Mouse (Mus musculus): ENCODE measurements around the gene Akap2. TPM values are rescaled to one million over a fixed set of nuclear protein-coding genes. Genes with fewer than 3 reads are reported as not detected.
A peak's percentile ranks its signal among the peaks of the same experiment; 100 is the strongest.

Akap2 gene
- total RNA-seq, 1 experiment from 2014 or later: 158 TPM

DNA sequence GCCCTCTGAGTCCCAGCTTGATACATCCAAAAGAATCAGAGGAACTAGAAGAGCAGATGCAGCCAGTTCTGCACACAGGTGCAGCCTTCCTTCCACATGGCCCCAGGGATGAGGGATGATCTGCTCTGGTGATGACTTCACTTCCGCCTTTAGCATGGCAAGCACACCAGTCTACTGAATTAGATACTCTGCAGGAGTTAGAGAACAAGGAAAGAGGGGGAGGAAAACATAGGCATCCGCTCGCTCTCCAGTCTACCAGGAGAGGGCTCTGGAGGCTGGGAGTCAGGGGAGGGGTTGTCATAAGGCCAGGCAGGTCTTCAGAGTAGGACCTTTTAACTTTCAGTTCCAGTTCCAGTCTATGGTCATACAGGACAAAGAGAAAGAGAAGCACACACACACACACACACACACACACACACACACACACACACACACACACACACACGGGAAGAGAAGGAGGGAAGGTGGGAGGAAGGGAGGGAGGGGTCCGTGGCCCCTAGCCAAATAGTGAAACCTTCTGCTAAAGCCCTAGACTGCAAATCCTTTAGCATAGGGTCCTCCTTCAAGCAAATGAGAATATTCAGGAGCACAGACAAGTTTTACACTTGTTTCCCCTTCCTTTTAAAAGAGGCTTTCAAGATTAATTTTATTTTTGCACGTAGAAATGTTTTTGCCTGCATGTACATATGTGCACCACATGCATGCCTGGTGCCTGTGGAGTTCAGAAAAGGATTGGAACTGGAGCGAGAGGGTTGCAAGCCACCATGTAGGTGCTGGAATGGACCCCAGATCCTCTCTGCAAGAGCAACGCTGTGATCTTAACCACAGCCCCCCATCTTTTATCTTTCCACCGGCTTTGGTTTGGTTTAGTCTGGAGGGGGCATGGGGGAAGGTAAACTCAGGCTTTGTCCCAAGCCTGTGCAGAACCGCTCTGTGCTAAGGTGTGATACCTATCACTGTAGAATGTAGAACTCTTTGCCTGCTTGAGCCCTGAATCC, 197.0 kb downstream of the Akap2 start:
- no peak for DNase-seq

GRCm38 (mm10) chr4:57915216-57915965, 197.9 kb downstream of the Akap2 start:
- peak; percentile 51 for DNase-seq

DNA sequence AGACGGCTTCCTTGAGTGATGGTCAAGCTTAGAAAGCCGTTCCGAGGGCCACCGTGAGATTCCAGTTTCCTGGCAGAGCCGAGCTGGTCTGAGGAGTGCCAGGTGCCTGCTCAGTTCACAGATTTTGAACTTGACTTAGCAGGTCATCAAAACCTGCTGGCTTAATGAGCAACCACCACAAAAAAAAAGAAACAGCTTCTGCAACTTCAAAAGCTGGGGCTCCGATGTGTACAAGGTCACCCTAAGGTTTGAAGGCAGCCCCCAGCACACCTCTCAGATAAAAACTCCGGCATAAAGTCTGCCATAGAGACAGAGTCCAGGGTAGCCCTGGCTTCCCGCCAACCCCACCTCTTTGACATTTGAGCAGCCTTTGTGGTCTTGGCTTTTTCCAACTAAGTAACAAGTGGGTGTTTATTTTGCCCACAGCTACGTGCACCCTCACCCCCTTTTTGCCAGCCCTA, 198.8 kb downstream of the Akap2 start, which contains the start of gene D630039A03Rik:
TSS of gene D630039A03Rik (minus strand) at position 97 of the 461 bp plus-strand sequence.
- DNase-seq: peak; percentile 70

GRCm38 (mm10) chr4:57916711-57917110, 199.3 kb downstream of the Akap2 start:
- no peak for DNase-seq

GRCm38 (mm10) chr4:57919494-57920423, 202.3 kb downstream of the Akap2 start:
- DNase-seq: no peak

DNA sequence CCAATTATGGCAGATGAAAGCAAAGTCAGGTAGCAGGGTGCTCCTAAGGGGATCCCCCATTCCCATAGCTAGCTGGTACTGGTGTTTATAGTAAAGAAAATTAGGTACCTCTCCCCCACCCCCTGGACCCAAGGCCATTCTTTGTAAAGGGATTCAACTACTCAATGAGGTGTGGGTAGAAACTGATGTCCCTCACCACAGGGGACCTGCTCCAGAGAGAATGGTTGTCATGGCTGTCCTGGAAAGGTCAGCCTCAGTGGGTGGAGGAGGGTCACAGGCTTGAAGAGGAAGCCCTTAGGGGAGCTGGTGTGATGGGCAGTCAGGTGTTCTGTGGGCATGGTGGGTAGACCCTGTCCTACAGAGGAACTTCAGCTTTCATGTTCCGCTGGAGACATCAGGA, 203.1 kb downstream of the Akap2 start:
- no peak for DNase-seq

DNA sequence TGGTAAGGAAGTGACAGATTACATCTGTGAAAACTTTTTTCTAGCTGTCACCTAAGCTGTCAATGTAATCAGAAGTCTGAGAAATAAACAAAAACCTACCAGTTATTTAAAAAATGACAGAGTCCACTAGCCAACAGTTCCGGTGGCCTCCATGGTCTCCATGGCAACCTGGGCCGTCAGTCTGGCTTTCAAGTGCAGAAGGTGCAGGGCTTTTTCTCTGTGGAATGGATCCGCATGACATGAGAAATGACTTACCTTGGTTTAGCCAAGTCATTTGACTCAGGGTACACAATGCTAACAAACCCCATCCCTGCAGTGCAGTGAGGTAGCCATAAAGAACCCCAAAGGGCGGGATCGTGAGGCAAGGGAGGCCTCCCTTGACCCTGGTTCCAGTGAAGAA, 204.7 kb downstream of the Akap2 start:
- DNase-seq: peak; percentile 38

GRCm38 (mm10) chr4:57924556-57925071, 207.2 kb downstream of the Akap2 start:
- no peak for DNase-seq

GRCm38 (mm10) chr4:57927464-57928205, 210.2 kb downstream of the Akap2 start:
- no peak for DNase-seq

DNA sequence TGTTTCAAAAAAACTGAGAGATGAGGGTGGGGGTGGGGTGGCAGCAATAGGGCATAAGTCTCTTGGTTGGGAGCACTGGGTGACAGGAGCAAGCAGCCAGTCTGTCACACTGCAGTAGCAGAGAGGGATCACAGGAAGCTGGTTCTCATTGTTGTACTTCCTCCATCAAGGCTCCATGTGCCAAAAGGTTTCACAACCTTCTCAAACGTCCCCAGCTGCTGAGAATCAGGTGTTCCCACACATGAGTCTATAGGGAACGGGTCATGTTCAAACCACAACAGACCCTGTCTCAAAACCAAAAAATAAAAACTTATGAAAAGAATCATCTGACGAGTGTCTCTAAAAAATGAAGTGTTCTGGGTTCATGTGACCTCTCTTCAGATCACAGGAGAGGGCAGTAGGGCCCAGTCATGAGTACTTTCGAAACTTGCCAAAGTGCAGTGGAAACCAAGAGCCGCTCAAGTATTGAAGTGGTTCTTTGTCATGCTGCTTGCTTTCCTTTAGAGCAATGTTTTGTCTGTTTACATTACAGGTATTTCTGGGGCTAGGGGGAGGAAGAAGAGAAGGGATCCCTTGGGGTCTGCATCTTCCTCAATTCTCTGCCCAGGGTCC, 213.2 kb downstream of the Akap2 start:
- DNase-seq: no peak

GRCm38 (mm10) chr4:57934181-57934580, 216.7 kb downstream of the Akap2 start:
- DNase-seq: no peak

DNA sequence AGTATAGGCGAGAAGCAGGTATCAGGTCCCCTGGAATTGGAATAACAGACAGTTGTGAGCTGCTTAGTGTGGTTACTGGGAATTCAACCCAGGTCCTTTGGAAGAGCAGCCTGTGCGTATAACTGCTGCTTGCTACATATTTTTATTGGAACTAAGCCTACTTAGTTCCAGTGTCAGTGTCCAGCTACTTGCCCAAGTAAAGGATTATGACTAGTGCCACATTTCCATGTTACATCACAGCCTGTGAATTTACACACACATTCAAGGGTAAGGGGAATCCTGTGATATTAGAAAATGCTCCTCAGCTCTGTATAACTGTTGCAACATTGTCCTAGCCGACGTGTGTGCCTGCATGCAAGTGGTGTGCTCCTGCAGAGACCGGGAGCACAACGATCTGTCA, 219.8 kb downstream of the Akap2 start:
- DNase-seq: no peak

DNA sequence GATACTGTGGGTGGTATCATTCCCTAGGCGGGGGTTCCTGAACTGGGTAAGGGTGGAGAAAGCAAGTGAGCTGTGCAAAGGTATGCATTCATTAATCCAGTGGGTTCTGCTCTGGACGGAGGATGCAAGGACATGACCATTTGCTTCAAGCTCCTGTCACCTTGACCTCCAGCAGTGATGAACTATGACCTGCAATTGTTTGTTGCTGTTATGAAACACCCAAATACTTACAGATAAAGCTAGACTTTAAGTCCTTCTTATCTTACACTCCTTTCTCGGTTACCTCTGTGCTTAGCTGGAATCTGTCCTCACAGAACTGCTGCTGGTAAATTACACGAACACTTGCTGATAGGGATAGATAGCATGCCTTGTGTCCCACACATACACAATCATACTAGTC, 223.2 kb downstream of the Akap2 start:
- DNase-seq: no peak

- DNase-seq: no peak
These were observed 225.4 kb downstream of the Akap2 start for GRCm38 (mm10) chr4:57942892-57943291.

Other genes with a start within 250 kb of the Akap2 start
- 67.2 and 126 TPM in 2 replicates for gene Pakap, start 149.5 kb upstream of the Akap2 start, total RNA-seq (2021)
- gene D630039A03Rik, start 198.6 kb downstream of the Akap2 start, total RNA-seq (2021): 9.2 and 10.0 TPM in 2 replicates
- 279 and 314 TPM in 2 replicates for gene Txn1, start 238.8 kb downstream of the Akap2 start, total RNA-seq (2021)

Measured in adrenal gland, postnatal 25 days (tissue).